ENCODE assay signal across 10 mouse cellular contexts in the genomic region with DNA sequence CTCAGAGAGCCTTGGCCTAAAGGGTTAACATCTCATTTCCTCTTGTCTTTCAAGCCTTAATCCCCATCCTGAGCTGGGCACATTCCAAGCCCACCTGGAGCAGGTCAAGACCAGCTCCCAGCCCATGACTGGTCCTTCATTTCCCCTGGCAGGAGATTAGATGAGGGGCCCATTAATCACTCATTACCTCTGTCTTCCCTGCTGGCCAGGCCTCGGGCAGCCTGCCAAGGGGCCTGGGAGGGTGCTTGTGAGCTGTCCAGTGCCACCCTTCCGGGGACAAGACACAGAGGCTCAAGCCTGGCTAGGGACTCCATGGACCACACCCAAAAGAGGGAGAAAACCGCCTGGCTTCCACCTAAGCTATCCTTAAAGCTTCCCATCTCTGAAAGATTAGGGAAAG. TPM values are rescaled to one million over a fixed set of nuclear protein-coding genes. Genes with fewer than 3 reads are reported as not detected.
DNase-seq lines count a peak whose midpoint lies in the region; ATAC-seq lines count a peak whose summit lies in the region.
"Had no signal": no experiment of that assay in that cellular context is flagged by ENCODE, and none has a peak within 500 bp of the region (broad histone marks: within the 10 kb centered on the region; RNA-seq: fewer than 3 reads in every experiment).

No protein-coding gene starts in this region.

- no peak overlapping the region for H3K9ac ChIP-seq in forebrain, embryonic 14.5 days (ENCODE audit: low read length)
- no peak overlapping the region for H3K9ac ChIP-seq in forebrain, embryonic 12.5 days
- no peak overlapping the region for H3K9ac ChIP-seq in heart, embryonic 15.5 days

- no peak for ATAC-seq in forebrain, embryonic 14.5 days
- no peak for ATAC-seq in forebrain, embryonic 12.5 days (ENCODE audit: low FRiP score)
- ATAC-seq in heart, embryonic 15.5 days (replicated peaks; ENCODE audit: insufficient number of reproducible peaks, insufficient read depth, low FRiP score, low read depth): 0 out of 2 replicates have a peak, but pooled peaks have one; percentile 14

- no peaks in the 10 kb centered on the region for H3K36me3 ChIP-seq in forebrain, embryonic 14.5 days (ENCODE audit: control insufficient read depth, insufficient read depth, low read length)
- no peaks in the 10 kb centered on the region for H3K36me3 ChIP-seq in forebrain, embryonic 12.5 days (replicated peaks)
- no peaks in the 10 kb centered on the region for H3K36me3 ChIP-seq in heart, embryonic 15.5 days
- H3K36me3 ChIP-seq: hindbrain, embryonic 10.5 days had no signal

- DNase-seq in forebrain, embryonic 14.5 days (ENCODE audit: low spot score): peak; percentile 27
- peak; percentile 64 for DNase-seq in 3134 (ENCODE audit: extremely low read depth, insufficient read length, low spot score)
- DNase-seq in kidney, postnatal 36 days: peak; percentile 57 to 67
- DNase-seq in layer of hippocampus, adult 9-10 months (ENCODE audit: low spot score): no peak
- no peak for DNase-seq in ovary, postnatal 36 days (ENCODE audit: low spot score)
- no peak for DNase-seq in layer of hippocampus, postnatal 14 days (ENCODE audit: low spot score in 2 of 2)
- DNase-seq: B cell, adult 2 months had no signal

- no peak overlapping the region for H3K4me3 ChIP-seq in forebrain, embryonic 14.5 days (ENCODE audit: low read depth, low read length)
- H3K4me3 ChIP-seq in forebrain, embryonic 12.5 days (replicated peaks): no peak overlapping the region
- H3K4me3 ChIP-seq in heart, embryonic 15.5 days: no peak overlapping the region
- H3K4me3 ChIP-seq: hindbrain, embryonic 10.5 days had no signal

- WGBS in forebrain, embryonic 14.5 days: 19% methylated on average over 3 of the region's 3 CpGs
- WGBS in forebrain, embryonic 12.5 days: 27% methylated on average over 3 of the region's 3 CpGs
- WGBS in heart, embryonic 15.5 days: 23% methylated on average over 3 of the region's 3 CpGs

- no peaks in the 10 kb centered on the region for H3K9me3 ChIP-seq in forebrain, embryonic 14.5 days (replicated peaks; ENCODE audit: control insufficient read depth, low read length)
- no peaks in the 10 kb centered on the region for H3K9me3 ChIP-seq in forebrain, embryonic 12.5 days
- no peaks in the 10 kb centered on the region for H3K9me3 ChIP-seq in heart, embryonic 15.5 days (replicated peaks)

- H3K4me2 ChIP-seq in forebrain, embryonic 14.5 days (ENCODE audit: low read length): no peak overlapping the region
- no peak overlapping the region for H3K4me2 ChIP-seq in forebrain, embryonic 12.5 days
- 0 out of 2 replicates have a peak overlapping the region, but pooled peaks have one; percentile 8 for H3K4me2 ChIP-seq in heart, embryonic 15.5 days

- no peak overlapping the region for H3K27ac ChIP-seq in forebrain, embryonic 14.5 days (ENCODE audit: low read depth, low read length)
- no peak overlapping the region for H3K27ac ChIP-seq in forebrain, embryonic 12.5 days
- H3K27ac ChIP-seq in heart, embryonic 15.5 days: no peak overlapping the region

- peaks cover 3% of the 10 kb centered on the region; the same call in 1 of the 2 replicates for H3K27me3 ChIP-seq in forebrain, embryonic 14.5 days (replicated peaks; ENCODE audit: control insufficient read depth, insufficient read depth, low read length)
- H3K27me3 ChIP-seq in forebrain, embryonic 12.5 days: peaks cover 63% of the 10 kb centered on the region
- peaks cover 14% of the 10 kb centered on the region for H3K27me3 ChIP-seq in heart, embryonic 15.5 days

- H3K4me1 ChIP-seq in forebrain, embryonic 14.5 days (ENCODE audit: control insufficient read depth, insufficient read depth, low read length): peaks cover 24% of the 10 kb centered on the region
- H3K4me1 ChIP-seq in forebrain, embryonic 12.5 days: peaks cover 60% of the 10 kb centered on the region
- H3K4me1 ChIP-seq in heart, embryonic 15.5 days (replicated peaks): peaks cover 47% of the 10 kb centered on the region

RNA-seq across cellular contexts. Expression of a gene that starts 3.6 kb away (rescaled TPM):
- 3.4 and 4.9 TPM in 2 replicates for polyA plus RNA-seq in forebrain, embryonic 14.5 days (2014; fragmentation: Nextera tagmentation; extraction: Ambion mirVana)
- polyA plus RNA-seq in forebrain, embryonic 12.5 days (2016; fragmentation: Nextera tagmentation; extraction: Ambion mirVana): 9.4 and 11.2 TPM in 2 replicates
- polyA plus RNA-seq in heart, embryonic 15.5 days (2015; fragmentation: Nextera tagmentation; extraction: Ambion mirVana): 7.5 and 11.4 TPM in 2 replicates
- total RNA-seq in layer of hippocampus, postnatal 14 days (2021): 10 to 100 TPM; 36.4 to 37.8 TPM

Comparison
In these comparisons a context has a peak if more than half of its experiments do, and no peak if none do; other contexts are left out.
1. DNase-seq: peak in forebrain, embryonic 14.5 days (single experiment), 3134 (single experiment) and kidney, postnatal 36 days (2 of 2); none in layer of hippocampus, adult 9-10 months (single experiment), ovary, postnatal 36 days (single experiment) and layer of hippocampus, postnatal 14 days (0 of 2).